Mouse (Mus musculus) embryonic facial prominence, embryonic 14.5 days (tissue): ENCODE measurements at regions not wholly inside any gene's neighbourhood (a gene's known extent, or its start where the extent isn't known, plus 50 kb on each side); places are given as distances from the start of the nearest gene placed in this dataset.
A peak's percentile ranks its signal among the peaks of the same experiment; 100 is the strongest.

Experiments used
- ATAC-seq: fragments of 200-750 bp; cut with Nextera tagmentation; 2 replicates; pipeline ENCODE4 v1.8.0; 2017; ENCODE audit warnings: low read depth, moderate number of reproducible peaks, moderate TSS enrichment
- DNase-seq: peaks from one replicate; pipeline ENCODE4 v3.0.0-alpha.2; 2015; ENCODE audit warnings: low spot score
- H3K27ac ChIP-seq: fragments of 300-500 bp; sonication (generic); replicated peaks from 2 replicates; pipeline ENCODE4 v1.5.1; 2014; ENCODE audit warnings: low read depth, mild to moderate bottlenecking, low read length, moderate library complexity
- H3K27me3 ChIP-seq: fragments of 300-500 bp; sonication (generic); replicated peaks from 2 replicates; pipeline ENCODE4 v1.6.1; 2014; ENCODE audit warnings: low read length; ENCODE audit not compliant: control insufficient read depth, insufficient read depth
- H3K36me3 ChIP-seq: fragments of 300-500 bp; sonication (generic); 2 replicates; pipeline ENCODE4 v1.6.1; 2014; ENCODE audit warnings: low read length, mixed read lengths; ENCODE audit not compliant: control insufficient read depth, insufficient read depth
- H3K4me1 ChIP-seq: fragments of 300-500 bp; sonication (generic); 2 replicates; pipeline ENCODE4 v1.6.1; 2014; ENCODE audit warnings: antibody characterized with exemption, low read length; ENCODE audit not compliant: control insufficient read depth, insufficient read depth
- H3K4me2 ChIP-seq: fragments of 300-500 bp; sonication (generic); 2 replicates; pipeline ENCODE4 v1.6.1; 2014; ENCODE audit warnings: low read depth, mild to moderate bottlenecking, low read length, moderate library complexity, mixed read lengths
- H3K4me3 ChIP-seq: fragments of 300-500 bp; sonication (generic); 2 replicates; pipeline ENCODE4 v1.5.1; 2014; ENCODE audit warnings: low read depth, mild to moderate bottlenecking, low read length
- H3K9ac ChIP-seq: fragments of 300-500 bp; sonication (generic); 2 replicates; pipeline ENCODE4 v1.6.1; 2014; ENCODE audit warnings: low read depth, mild to moderate bottlenecking, low read length, moderate library complexity, mixed read lengths
- H3K9me3 ChIP-seq: fragments of 300-500 bp; sonication (generic); 2 replicates; pipeline ENCODE4 v1.6.1; 2016; ENCODE audit warnings: low read length; ENCODE audit not compliant: control insufficient read depth
- WGBS: fragments of 180-500 bp; shearing (Covaris S2); extraction: QIAGEN DNeasy Blood & Tissue Kit; methylation state at CpG from one replicate; pipeline ENCODE4 v1.1.7; 2014; 5-methylcytosine and 5-hydroxymethylcytosine counted together

DNA sequence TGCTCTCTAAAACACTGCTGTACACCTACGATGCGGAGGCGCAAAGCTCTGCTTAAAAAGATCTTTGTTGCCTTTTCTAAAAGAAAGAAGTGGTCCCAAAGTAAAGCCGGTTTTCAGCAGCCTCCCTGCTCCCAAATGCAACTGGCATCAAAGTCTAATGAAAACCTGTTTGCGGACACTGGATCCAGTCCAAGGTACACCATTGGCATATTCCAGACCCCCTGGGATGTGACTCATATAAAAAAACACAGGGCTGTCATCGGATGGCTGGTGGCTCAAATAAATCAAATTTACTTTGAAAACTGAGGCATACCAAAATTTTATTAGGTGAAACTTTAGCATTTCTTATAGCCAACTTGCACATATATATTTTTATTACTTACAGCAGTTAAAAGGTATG lies 134.2 kb upstream of the Tbx18 start:
- no peak overlapping the region for H3K4me2 ChIP-seq
- no peaks in the 10 kb centered on the region for H3K36me3 ChIP-seq
- DNase-seq (no peak), ATAC-seq (no peak)
- no peak overlapping the region for H3K4me3 ChIP-seq
- H3K4me1 ChIP-seq: no peaks in the 10 kb centered on the region
- WGBS: 45% methylated on average over 6 of the region's 6 CpGs
- peaks cover 6% of the 10 kb centered on the region; the same call in 1 of the 2 replicates for H3K9me3 ChIP-seq
- H3K27ac ChIP-seq: no peak overlapping the region
- H3K27me3 ChIP-seq: no peaks in the 10 kb centered on the region
- H3K9ac ChIP-seq: no peak overlapping the region

DNA sequence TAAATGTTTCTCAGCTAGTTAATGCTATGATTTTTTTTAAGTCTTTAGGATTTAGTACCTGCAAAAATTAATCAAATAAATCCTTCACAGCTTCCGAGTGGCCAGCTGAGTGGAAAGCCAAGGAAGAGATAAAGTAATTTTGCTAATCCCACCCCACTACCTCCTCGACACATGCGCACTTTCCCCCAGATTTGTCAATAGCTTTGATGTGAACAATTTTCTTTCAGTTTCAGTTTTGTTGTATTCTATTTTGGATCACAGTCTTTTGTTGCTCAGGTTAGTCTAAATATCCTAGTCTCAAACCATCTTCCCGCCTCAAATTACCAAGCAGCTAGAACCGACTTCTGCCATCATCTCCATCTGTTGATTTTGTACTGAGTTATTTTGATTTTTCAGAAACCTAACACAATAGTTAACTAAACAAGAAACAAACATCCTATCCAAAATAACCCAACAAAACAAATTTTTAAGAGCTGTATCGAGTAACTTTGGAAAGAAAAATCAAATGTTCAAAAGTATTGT lies 141.4 kb upstream of the Tbx18 start:
- Histone ChIP-seq H3K9me3 (no peaks in the 10 kb centered on the region), H3K27ac (no peak overlapping the region), H3K36me3 (no peaks in the 10 kb centered on the region), H3K4me2 (no peak overlapping the region), H3K27me3 (no peaks in the 10 kb centered on the region), H3K4me1 (no peaks in the 10 kb centered on the region), H3K9ac (no peak overlapping the region), H3K4me3 (no peak overlapping the region)
- ATAC-seq (no peak), DNase-seq (no peak)
- 84% methylated on average over 6 of the region's 6 CpGs for WGBS

GRCm38 (mm10) chr9:87882587-87882986 lies 151.5 kb upstream of the Tbx18 start:
- Histone ChIP-seq H3K4me3 (no peak overlapping the region), H3K4me2 (no peak overlapping the region), H3K27me3 (no peaks in the 10 kb centered on the region), H3K4me1 (no peaks in the 10 kb centered on the region), H3K36me3 (no peaks in the 10 kb centered on the region), H3K27ac (no peak overlapping the region), H3K9ac (no peak overlapping the region), H3K9me3 (no peaks in the 10 kb centered on the region)
- 75% methylated on average over 1 of the region's 1 CpGs for WGBS
- DNase-seq (no peak), ATAC-seq (no peak)

- no peak for ATAC-seq
Observed at GRCm38 (mm10) chr9:87883069-87883468, 152.0 kb upstream of the Tbx18 start.

GRCm38 (mm10) chr9:87894051-87894450 lies 163.0 kb upstream of the Tbx18 start:
- Histone ChIP-seq H3K4me1 (peaks cover 4% of the 10 kb centered on the region; the same call in 1 of the 2 replicates), H3K4me3 (no peak overlapping the region), H3K9me3 (0 out of 2 replicates have a peak, but pooled peaks cover 3% of the 10 kb centered on the region), H3K27ac (no peak overlapping the region; the same call in 1 of the 2 replicates), H3K9ac (no peak overlapping the region), H3K27me3 (no peaks in the 10 kb centered on the region), H3K36me3 (no peaks in the 10 kb centered on the region), H3K4me2 (no peak overlapping the region)
- ATAC-seq (peak; percentile 18; the same call in 1 of the 2 replicates), DNase-seq (no peak)
- 21% methylated on average over 4 of the region's 4 CpGs for WGBS

More at GRCm38 (mm10) chr9:87883069-87883468, 152.0 kb upstream of the Tbx18 start:
- H3K9me3 ChIP-seq: no peaks in the 10 kb centered on the region
- H3K4me2 ChIP-seq: no peak overlapping the region
- no peak overlapping the region for H3K4me3 ChIP-seq
- peak; percentile 30 for DNase-seq
- no peaks in the 10 kb centered on the region for H3K36me3 ChIP-seq
- no peaks in the 10 kb centered on the region for H3K27me3 ChIP-seq
- no peak overlapping the region for H3K27ac ChIP-seq
- H3K9ac ChIP-seq: no peak overlapping the region
- H3K4me1 ChIP-seq: no peaks in the 10 kb centered on the region

DNA sequence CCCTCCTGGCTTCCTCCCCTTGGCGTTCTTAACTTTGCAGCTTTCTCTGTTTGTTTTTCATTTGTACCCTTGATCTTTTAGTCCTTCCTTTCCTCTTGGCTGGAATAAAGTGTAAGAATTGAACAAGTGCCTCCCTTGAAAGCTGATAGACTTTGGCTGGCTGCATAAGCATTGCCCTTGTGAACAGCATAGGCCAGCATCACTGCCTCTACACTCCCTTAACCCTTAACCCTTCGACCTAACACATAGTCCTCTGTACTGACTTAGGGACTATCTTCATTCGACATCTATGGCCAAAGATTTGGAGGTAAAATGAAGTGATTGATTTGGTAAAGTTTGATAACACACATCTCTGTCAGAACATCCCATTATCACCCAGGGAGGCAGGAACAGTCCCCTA lies 163.5 kb upstream of the Tbx18 start:
- Histone ChIP-seq H3K4me2 (no peak overlapping the region), H3K27me3 (no peaks in the 10 kb centered on the region), H3K4me3 (no peak overlapping the region), H3K9me3 (0 out of 2 replicates have a peak, but pooled peaks cover 3% of the 10 kb centered on the region), H3K36me3 (no peaks in the 10 kb centered on the region), H3K27ac (no peak overlapping the region), H3K9ac (no peak overlapping the region), H3K4me1 (peaks cover 4% of the 10 kb centered on the region; the same call in 1 of the 2 replicates)
- DNase-seq: no peak
- 38% methylated on average over 3 of the region's 3 CpGs for WGBS
- ATAC-seq: no peak

DNA sequence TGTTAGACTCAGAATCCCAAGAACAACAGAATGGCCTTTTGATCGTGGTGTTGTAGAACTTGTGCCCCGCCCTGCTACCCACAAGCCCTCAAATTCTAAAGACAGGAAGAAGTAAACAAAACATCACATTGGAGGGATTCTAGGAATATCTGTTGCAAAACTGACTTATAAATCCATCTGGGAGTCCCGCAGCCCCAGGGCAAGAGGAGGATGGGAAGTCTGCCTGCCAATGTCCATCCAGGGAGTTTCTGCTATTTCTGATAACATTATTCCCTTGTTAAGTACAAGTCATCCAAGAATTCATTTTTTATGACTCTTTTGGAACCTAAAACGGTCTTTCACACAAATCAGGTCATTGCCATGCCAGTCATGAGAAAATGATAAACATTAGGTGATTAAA lies 164.5 kb upstream of the Tbx18 start:
- H3K36me3 ChIP-seq: no peaks in the 10 kb centered on the region
- H3K9me3 ChIP-seq: 0 out of 2 replicates have a peak, but pooled peaks cover 3% of the 10 kb centered on the region
- H3K4me2 ChIP-seq: no peak overlapping the region
- no peaks in the 10 kb centered on the region for H3K27me3 ChIP-seq
- no peak overlapping the region for H3K9ac ChIP-seq
- WGBS: 75% methylated on average over 4 of the region's 4 CpGs
- H3K27ac ChIP-seq: no peak overlapping the region
- peaks cover 4% of the 10 kb centered on the region; the same call in 1 of the 2 replicates for H3K4me1 ChIP-seq
- no peak overlapping the region for H3K4me3 ChIP-seq
- ATAC-seq (no peak), DNase-seq (no peak)

GRCm38 (mm10) chr9:87897336-87897735 lies 166.3 kb upstream of the Tbx18 start:
- peaks cover 4% of the 10 kb centered on the region; the same call in 1 of the 2 replicates for H3K4me1 ChIP-seq
- no peak for ATAC-seq
- no peaks in the 10 kb centered on the region for H3K9me3 ChIP-seq
- H3K4me2 ChIP-seq: no peak overlapping the region
- H3K4me3 ChIP-seq: no peak overlapping the region
- no peak for DNase-seq
- no peak overlapping the region for H3K27ac ChIP-seq
- WGBS: 59% methylated on average over 3 of the region's 3 CpGs
- H3K36me3 ChIP-seq: no peaks in the 10 kb centered on the region
- H3K9ac ChIP-seq: no peak overlapping the region
- H3K27me3 ChIP-seq: no peaks in the 10 kb centered on the region

DNA sequence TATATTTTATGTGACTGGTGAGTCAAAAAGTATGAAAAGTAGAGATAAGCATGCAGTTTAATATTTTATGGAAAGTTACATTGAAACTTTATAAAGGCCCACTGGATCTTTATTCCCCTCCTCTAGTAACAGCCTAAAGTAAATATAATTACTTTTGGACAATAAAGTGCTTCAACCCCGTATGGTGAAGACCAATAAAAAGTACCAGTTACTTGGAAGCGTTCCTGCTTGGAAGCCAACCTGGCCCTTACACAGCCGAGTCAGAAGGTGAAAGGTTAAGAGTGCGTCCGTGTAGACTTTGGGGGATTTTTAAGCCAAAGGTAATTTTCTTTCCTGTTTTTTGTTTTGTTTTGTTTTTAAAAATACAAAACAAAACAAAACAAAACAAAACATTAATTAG lies 168.3 kb upstream of the Tbx18 start:
- Histone ChIP-seq H3K36me3 (no peaks in the 10 kb centered on the region), H3K9me3 (no peaks in the 10 kb centered on the region), H3K27ac (no peak overlapping the region), H3K4me1 (peaks cover 4% of the 10 kb centered on the region), H3K27me3 (no peaks in the 10 kb centered on the region), H3K9ac (no peak overlapping the region), H3K4me3 (no peak overlapping the region), H3K4me2 (no peak overlapping the region)
- 76% methylated on average over 5 of the region's 5 CpGs for WGBS
- ATAC-seq: no peak
- no peak for DNase-seq
